Mouse (Mus musculus): ENCODE data around the gene Olfr1418. TPM values are rescaled to one million over a fixed set of nuclear protein-coding genes. Genes with fewer than 3 reads are reported as not detected.
"Not testable (repeated sequence)": the region's sequence is repeated elsewhere in the genome, so short reads cannot be mapped to it uniquely, and the experiment has no call there.

Olfr1418 gene
- polyA plus RNA-seq (2012; rRNA removed): not detected in 2 replicates

DNA sequence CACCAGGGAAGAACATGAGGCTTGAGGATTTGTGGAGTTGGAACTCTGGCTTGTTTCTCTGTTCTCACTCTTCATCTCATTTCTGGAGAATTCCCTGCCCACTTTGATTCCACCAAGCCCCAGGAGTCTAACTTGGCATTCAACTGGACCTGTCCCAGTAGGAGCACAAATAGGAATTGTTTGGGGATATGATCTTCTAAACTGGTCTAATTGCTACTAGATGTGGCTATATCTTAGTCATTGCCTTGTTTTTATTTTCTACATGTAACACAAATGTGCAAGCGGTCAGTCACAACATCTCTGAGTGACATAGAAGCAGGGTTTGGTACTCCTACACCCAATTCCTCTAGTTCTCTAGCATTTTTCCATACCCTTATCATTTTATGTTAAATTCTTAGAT, at the start of gene Olfr1418:
TSS of gene Olfr1418 (minus strand) at position 101 of the 400 bp plus-strand sequence.
- DNase-seq (ENCODE audit: low spot score): no peak

- no peak for DNase-seq (ENCODE audit: low spot score)
These were observed 25.4 kb upstream of the Olfr1418 start, which contains the start of gene Olfr1420 for GRCm38 (mm10) chr19:11886265-11886664. Gene Olfr1420, plus strand, starts transcription at chr19:11886565.

GRCm38 (mm10) chr19:11878404-11878803, 17.5 kb upstream of the Olfr1418 start:
- not testable (repeated sequence) for DNase-seq (ENCODE audit: low spot score)

- no peak for DNase-seq (ENCODE audit: low spot score)
These were observed 14.1 kb upstream of the Olfr1418 start, which contains the start of gene Olfr1419 for GRCm38 (mm10) chr19:11875006-11875405. Gene Olfr1419, minus strand, starts transcription at chr19:11875106.

DNA sequence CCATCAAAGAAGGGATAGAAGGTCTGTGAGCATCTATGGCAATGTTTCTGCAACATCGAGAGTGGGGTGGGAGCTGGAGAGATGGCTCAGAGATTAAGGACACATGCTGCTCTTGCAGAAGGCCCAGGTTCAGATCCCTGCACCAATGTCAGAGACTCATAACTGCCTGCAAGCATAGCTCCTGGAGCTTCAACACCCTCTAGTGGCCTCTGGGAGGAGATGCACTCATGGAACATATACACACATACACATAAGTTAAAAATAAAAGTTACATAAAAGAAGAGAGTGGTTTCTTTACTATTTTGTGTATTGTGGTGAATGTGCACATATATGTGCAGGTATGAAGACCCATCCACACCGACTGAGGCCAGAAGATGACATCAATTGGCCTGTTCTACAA, 7.0 kb upstream of the Olfr1418 start:
- DNase-seq (ENCODE audit: low spot score): no peak

DNA sequence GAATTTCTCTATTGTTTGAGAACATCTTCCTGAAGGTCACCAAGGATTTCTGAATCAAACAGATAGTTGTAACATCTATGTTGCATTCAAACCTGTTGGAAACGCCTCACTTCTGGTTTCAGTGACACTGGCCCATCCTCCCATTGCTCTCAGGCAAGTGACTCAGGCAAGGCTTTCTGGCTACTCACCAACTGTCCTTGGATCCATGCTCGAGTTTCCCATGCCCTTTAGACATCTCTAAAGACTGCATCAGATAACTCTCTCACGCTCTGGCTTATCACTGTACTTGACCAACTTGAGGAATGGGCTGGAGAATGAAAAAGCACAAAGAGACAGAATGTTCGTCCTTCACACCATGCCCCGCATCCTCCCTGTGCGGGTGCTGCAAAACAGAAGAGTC, 4.4 kb downstream of the Olfr1418 start:
- no peak for DNase-seq (ENCODE audit: low spot score)

DNA sequence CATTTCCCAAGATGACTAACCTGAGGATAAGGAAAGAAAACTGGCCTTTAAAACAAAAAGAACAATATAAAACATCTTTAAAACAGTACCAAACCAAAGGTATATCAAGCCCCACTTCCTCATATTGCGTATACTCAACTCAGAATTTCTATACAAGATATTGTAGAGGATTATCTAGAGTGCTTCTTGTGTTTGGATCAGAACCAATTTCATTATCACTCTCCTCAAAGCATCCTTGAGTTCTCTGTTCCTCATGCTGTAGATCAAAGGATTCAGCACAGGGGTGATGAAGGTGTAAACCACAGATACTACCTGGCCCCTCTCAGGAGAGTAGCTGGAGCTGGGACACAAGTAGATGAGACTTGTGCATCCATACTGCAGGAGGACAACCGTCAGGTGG, 6.0 kb downstream of the Olfr1418 start:
- no peak for DNase-seq (ENCODE audit: low spot score)

DNA sequence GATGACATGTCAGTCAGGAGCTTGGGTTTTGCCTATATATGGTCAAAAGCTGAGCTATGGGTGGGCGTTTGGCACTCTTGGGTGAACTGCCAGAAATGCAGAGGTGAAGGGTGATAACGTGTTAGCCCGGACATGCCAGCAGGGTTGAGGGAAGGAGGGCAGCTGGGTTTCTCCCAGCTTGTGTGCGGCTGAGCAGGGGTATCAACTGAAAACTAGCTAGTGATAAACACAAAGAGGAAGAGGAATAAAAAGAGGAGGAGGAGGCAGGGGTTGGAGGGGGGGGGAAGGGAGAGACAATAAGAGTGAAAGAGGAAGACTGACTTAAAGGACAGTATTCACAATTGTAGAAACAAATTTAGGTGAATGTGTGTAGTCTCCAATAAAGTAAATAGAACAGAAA, 8.2 kb downstream of the Olfr1418 start:
- DNase-seq (ENCODE audit: low spot score): no peak

DNA sequence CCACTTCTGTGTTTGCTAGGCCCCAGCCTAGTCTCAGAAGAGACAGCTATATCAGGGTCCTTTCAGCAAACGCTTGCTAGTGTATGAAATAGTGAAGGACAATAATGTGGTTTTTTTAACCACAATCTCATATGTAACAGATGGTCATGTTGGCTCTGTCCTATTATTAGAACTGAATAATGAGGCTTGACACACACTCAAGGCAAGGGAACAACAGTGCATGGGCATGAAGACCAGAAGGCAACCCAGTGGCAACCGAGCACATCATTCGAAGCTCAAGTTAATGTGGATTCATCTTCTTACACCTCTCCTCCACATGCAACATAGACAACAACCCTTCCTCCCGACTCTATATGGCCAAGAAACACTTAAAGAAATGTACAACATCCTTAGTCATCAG, 14.5 kb downstream of the Olfr1418 start:
- no peak for DNase-seq (ENCODE audit: low spot score)

DNA sequence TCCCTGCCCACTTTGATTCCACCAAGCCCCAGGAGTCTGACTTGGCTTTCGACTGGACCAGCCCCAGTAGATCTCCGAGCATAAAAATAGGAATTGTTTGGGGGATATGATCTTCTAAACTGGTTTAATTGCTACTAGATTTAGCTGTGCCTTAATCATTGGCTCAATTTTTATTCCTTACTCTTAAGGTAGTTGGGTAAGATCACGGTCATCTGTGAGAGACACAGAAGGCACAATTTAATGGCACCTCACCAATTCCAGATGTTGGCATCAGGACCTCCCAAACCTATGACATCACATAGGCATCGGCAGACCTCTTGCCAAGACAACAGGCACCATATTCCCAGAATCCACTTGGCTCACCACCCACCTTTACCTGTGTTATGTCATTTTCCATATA, 21.7 kb downstream of the Olfr1418 start, which contains the start of gene Olfr1417:
TSS of gene Olfr1417 (minus strand) at position 101 of the 400 bp plus-strand sequence.
- DNase-seq (ENCODE audit: low spot score): no peak

DNA sequence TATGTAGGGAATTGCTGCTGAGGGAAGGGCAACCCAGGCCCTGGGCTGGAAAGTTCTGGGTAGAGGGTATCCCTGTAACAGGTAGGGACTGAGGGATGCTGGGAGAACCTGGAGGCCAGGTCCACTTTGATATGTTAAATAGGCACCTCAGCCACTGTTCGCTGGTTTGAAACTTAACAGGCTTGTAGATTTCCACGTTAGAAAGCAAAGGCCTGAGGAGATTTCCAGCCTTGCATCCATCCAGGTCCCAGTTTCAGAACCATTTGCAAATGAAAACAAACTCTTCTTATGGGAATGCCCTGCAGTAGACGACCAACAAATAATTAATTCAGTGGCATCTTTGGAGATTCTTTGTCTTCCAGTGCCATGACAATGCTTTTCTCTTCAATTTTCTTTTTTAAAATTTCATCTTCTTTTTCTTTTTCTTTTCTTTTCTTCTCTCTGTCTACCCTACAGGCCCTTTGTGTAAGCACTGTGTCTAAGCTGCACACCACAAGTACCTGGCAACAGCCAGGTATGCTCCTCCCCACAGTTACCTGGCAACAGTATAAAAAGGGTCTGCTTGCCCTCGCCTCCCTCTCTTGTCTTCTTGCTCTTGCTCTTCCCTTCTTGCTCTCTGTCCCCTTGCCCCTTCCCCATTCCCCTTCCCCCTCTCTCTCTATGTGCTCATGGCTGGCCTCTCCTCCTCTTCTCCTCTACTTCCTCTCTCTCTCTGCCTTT, 37.4 kb downstream of the Olfr1418 start:
- no peak for DNase-seq (ENCODE audit: low spot score)

DNA sequence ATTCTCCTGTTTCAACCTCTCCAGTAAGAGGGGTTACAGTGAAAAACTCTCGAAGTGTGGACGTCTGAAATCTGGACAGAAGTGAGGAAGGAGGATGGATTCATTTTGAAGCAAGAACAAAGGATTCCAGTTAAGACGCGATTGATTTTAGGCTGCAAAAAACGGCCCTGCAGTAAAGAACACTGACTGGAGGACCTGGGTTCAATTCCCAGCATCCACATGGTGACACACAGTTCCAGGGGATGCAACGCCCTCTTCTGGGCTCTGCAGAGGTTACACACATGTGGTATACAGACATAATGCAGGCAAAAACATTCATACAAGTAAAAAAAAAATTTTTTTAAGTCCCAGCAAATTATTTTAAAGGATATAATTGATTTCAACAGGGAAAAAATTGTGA, 40.7 kb downstream of the Olfr1418 start:
- no peak for DNase-seq (ENCODE audit: low spot score)

- DNase-seq (ENCODE audit: low spot score): peak; percentile 48
These were observed 41.1 kb downstream of the Olfr1418 start for GRCm38 (mm10) chr19:11819800-11820199.

- no peak for DNase-seq (ENCODE audit: low spot score)
These were observed 41.6 kb downstream of the Olfr1418 start, which contains the start of gene Stx3 for GRCm38 (mm10) chr19:11819143-11819700. Gene Stx3, minus strand, starts transcription at chr19:11819403.

- peak; percentile 69 for DNase-seq (ENCODE audit: low spot score)
These were observed 42.4 kb downstream of the Olfr1418 start for GRCm38 (mm10) chr19:11818199-11819142.

GRCm38 (mm10) chr19:11817586-11817985, 43.3 kb downstream of the Olfr1418 start:
- no peak for DNase-seq (ENCODE audit: low spot score)

GRCm38 (mm10) chr19:11816706-11817105, 44.2 kb downstream of the Olfr1418 start:
- DNase-seq (ENCODE audit: low spot score): no peak

GRCm38 (mm10) chr19:11814742-11815333, 46.0 kb downstream of the Olfr1418 start:
- no peak for DNase-seq (ENCODE audit: low spot score)

- no peak for DNase-seq (ENCODE audit: low spot score)
These were observed 47.2 kb downstream of the Olfr1418 start for GRCm38 (mm10) chr19:11813649-11814048.

DNA sequence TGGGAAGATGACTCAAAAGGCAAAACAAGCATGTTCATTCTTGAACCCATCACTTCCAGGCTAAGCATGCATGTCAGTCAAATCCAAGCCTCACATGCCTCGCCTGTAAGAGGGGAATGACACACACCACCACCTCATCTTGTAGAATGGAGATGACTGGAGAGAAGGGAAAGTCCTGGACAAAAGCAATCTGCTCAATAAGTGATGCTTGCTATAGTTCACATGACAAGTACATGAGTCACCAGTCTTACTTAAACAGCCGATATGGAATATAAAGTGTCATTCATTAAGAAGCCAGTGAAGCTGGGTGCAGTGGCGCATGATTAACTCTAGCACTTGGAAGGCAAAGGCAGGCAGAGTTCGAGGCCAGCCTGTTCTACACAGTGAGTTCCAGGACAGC, 47.7 kb downstream of the Olfr1418 start:
- no peak for DNase-seq (ENCODE audit: low spot score)

DNA sequence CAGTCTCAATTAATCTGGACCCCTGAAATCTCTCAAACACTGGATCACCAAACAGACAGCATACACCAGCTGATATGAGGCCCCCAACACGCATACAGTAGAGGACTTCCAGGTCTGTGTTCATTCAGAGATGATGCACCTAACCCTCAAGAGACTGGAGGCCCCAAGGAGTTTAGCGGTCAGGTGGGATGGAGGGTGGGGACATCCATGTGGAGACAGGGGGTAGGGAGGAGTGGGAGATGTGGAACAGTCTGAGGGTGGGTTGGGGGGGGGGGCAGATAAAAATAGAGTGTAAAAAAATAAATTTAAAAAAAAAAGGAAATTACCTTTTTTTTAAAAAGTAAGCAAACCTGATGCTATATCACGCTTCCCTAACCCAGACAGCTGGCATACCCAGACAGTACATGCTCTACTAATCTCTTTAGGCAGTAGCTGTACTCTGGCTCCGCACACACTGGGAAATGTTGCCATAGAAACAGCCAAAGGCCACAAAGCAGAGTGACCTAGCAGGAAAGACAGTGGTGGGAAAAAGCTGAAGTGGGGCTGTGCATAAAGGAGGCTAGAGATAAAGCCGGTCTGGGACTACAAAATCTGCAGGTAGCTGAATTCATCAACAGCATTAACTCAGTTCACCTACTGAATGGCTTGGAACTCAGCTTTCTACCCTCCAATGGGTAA, 49.0 kb downstream of the Olfr1418 start:
- no peak for DNase-seq (ENCODE audit: low spot score)
